8 mouse cellular contexts compared by ENCODE assay signal in the genomic region with DNA sequence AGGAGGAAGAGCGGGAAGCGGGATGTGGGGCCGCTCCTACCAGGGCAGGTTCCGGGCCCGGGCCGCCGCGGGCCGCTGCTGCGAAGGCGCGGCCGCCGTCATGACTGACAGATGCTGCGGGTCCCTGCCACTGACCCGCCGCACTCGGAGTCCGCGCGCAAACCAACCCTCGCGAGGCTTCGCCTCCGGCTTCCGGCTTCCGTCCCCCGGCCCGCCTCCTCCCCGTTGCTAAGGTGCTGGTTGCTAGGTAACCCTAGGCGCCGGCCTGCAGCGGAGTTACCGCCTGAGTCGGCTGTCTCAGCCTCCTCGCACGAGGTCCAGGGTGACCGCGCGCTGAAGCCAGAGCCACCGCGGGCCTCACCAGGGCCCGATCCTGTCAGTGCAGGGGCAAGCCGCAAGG. TPM values are rescaled to one million over a fixed set of nuclear protein-coding genes. Genes with fewer than 3 reads are reported as not detected.
A peak's percentile ranks its signal among the peaks of the same experiment; 100 is the strongest.
DNase-seq lines count a peak whose midpoint lies in the region; ATAC-seq lines count a peak whose summit lies in the region.

A gene (minus strand): TSS at position 171 of the 400 bp plus-strand sequence.

- peaks cover 15% of the 10 kb centered on the region for H3K4me1 ChIP-seq in hindbrain, embryonic 15.5 days (replicated peaks)

- no peaks in the 10 kb centered on the region for H3K9me3 ChIP-seq in hindbrain, embryonic 15.5 days

- under 1% methylated on average over 44 of the region's 44 CpGs for WGBS in hindbrain, embryonic 15.5 days

- peak within 1 kb of the TSS; percentile 76 for H3K27ac ChIP-seq in hindbrain, embryonic 15.5 days (replicated peaks)

- H3K9ac ChIP-seq in hindbrain, embryonic 15.5 days = peak within 1 kb of the TSS; percentile 80

- peak; percentile 96 for ATAC-seq in hindbrain, embryonic 15.5 days (ENCODE audit: low FRiP score, low read depth)

- H3K4me3 ChIP-seq in hindbrain, embryonic 15.5 days = peak within 1 kb of the TSS; percentile 92

- peaks cover 16% of the 10 kb centered on the region for H3K36me3 ChIP-seq in hindbrain, embryonic 15.5 days

- H3K4me2 ChIP-seq in hindbrain, embryonic 15.5 days = peak within 1 kb of the TSS; percentile 80

- H3K27me3 ChIP-seq in hindbrain, embryonic 15.5 days = no peaks in the 10 kb centered on the region

- DNase-seq in R1 (ENCODE audit: low read depth, low spot score) = peak; percentile 98
- peak; percentile 92 to 96 for DNase-seq in cerebellum, postnatal 25 days
- DNase-seq in frontal cortex, postnatal 36 days (ENCODE audit: low spot score in 2 of 2) = peak; percentile 93 to 95
- peak; percentile 86 for DNase-seq in left cerebral cortex, adult 11 months (ENCODE audit: low spot score)
- peak; percentile 97 for DNase-seq in lung, postnatal 4 days
- peak; percentile 92 for DNase-seq in retina, postnatal 7 days (ENCODE audit: low read depth, low spot score)
- peak; percentile 85 for DNase-seq in urinary bladder, adult 2 months (ENCODE audit: low spot score)

RNA-seq across cellular contexts. Expression of the gene that starts here (rescaled TPM):
- 30.2 and 33.1 TPM in 2 replicates for polyA plus RNA-seq in hindbrain, embryonic 15.5 days (2015; fragmentation: Nextera tagmentation; extraction: Ambion mirVana)
- polyA plus RNA-seq in urinary bladder, adult 2 months (2012; rRNA removed) = 13.0 and 15.4 TPM in 2 replicates

Comparison
In these comparisons a context has a peak if more than half of its experiments do, and no peak if none do; other contexts are left out.
1. Peak in every context shown above with its lines: DNase-seq, ATAC-seq, H3K4me3 ChIP-seq and H3K27ac ChIP-seq.